Mouse (Mus musculus): ENCODE measurements around the gene Slc30a2.

The Slc30a2 gene

GRCm38 (mm10) chr4:134401856-134402570 is 59.0 kb downstream of the Slc30a2 start:
- DNase-seq, result no peak

- DNase-seq, result no peak
Observed at GRCm38 (mm10) chr4:134402571-134403262, 59.7 kb downstream of the Slc30a2 start.

- no peak for DNase-seq
Observed at GRCm38 (mm10) chr4:134403721-134404120, 60.7 kb downstream of the Slc30a2 start.

Data from layer of hippocampus, adult 9-11 months (tissue).